Mouse (Mus musculus) ovary, adult 18-20 months (tissue): Measurements from ENCODE around the gene Cd59b.
A peak's percentile ranks its signal among the peaks of the same experiment; 100 is the strongest.

Experiments
- DNase-seq: peaks from one replicate; pipeline ENCODE4 v3.0.0; 2022; ENCODE audit warnings: low spot score, mixed read lengths

Cd59b gene

GRCm38 (mm10) chr2:104069704-104070185, at the start of gene Cd59b:
TSS of gene Cd59b (plus strand) at chr2:104069849.
- DNase-seq, result peak; percentile 36

GRCm38 (mm10) chr2:104023096-104023495, 46.6 kb upstream of the Cd59b start:
- no peak for DNase-seq

GRCm38 (mm10) chr2:104024656-104025055, 45.0 kb upstream of the Cd59b start:
- no peak for DNase-seq

GRCm38 (mm10) chr2:104027458-104028138, 42.1 kb upstream of the Cd59b start, which contains the start of gene Fbxo3:
TSS of gene Fbxo3 (plus strand) at chr2:104027721.
- DNase-seq, result peak; percentile 84

GRCm38 (mm10) chr2:104028139-104028723, 41.4 kb upstream of the Cd59b start, which contains the start of gene 4931422A03Rik:
TSS of gene 4931422A03Rik (minus strand) at chr2:104028361.
- no peak for DNase-seq

GRCm38 (mm10) chr2:104029074-104029473, 40.6 kb upstream of the Cd59b start:
- DNase-seq, result no peak

- no peak for DNase-seq
These were observed 39.3 kb upstream of the Cd59b start for GRCm38 (mm10) chr2:104030381-104030780.

GRCm38 (mm10) chr2:104032056-104032455, 37.6 kb upstream of the Cd59b start:
- DNase-seq, result no peak

GRCm38 (mm10) chr2:104034832-104035472, 34.7 kb upstream of the Cd59b start:
- DNase-seq, result peak; percentile 31

GRCm38 (mm10) chr2:104035595-104035994, 34.1 kb upstream of the Cd59b start:
- DNase-seq, result no peak

GRCm38 (mm10) chr2:104036316-104036715, 33.3 kb upstream of the Cd59b start:
- DNase-seq, result no peak

GRCm38 (mm10) chr2:104038236-104038635, 31.4 kb upstream of the Cd59b start:
- DNase-seq, result no peak

- no peak for DNase-seq
These were observed 28.0 kb upstream of the Cd59b start for GRCm38 (mm10) chr2:104041632-104042031.

GRCm38 (mm10) chr2:104042766-104043165, 26.9 kb upstream of the Cd59b start:
- no peak for DNase-seq

GRCm38 (mm10) chr2:104043624-104044478, 25.8 kb upstream of the Cd59b start:
- DNase-seq, result no peak

- DNase-seq, result no peak
These were observed 25.1 kb upstream of the Cd59b start for GRCm38 (mm10) chr2:104044479-104045080.

- DNase-seq, result no peak
These were observed 11.3 kb upstream of the Cd59b start for GRCm38 (mm10) chr2:104058381-104058780.

GRCm38 (mm10) chr2:104058954-104059353, 10.7 kb upstream of the Cd59b start:
- no peak for DNase-seq

GRCm38 (mm10) chr2:104059786-104060185, 9.9 kb upstream of the Cd59b start:
- no peak for DNase-seq

- no peak for DNase-seq
These were observed 8.7 kb upstream of the Cd59b start for GRCm38 (mm10) chr2:104060996-104061395.

- DNase-seq, result no peak
These were observed 7.0 kb upstream of the Cd59b start for GRCm38 (mm10) chr2:104062665-104063064.

- DNase-seq, result no peak
These were observed 5.5 kb upstream of the Cd59b start for GRCm38 (mm10) chr2:104064152-104064551.
